Mouse (Mus musculus) myocyte (in vitro differentiated cells): Measurements from ENCODE around the gene Rtbdn. TPM values are rescaled to one million over a fixed set of nuclear protein-coding genes. Genes with fewer than 3 reads are reported as not detected.
A peak's percentile ranks its signal among the peaks of the same experiment; 100 is the strongest.

ENCODE experiments used
- H3K27me3 ChIP-seq: one replicate; pipeline ENCODE4 v1.6.1; 2011; ENCODE audit not compliant: control insufficient read depth, insufficient read depth, insufficient read length
- H3K36me3 ChIP-seq: one replicate; pipeline ENCODE4 v1.6.1; 2011; ENCODE audit not compliant: control insufficient read depth, insufficient read depth
- H3K4me2 ChIP-seq: one replicate; pipeline ENCODE4 v1.6.1; 2011; ENCODE audit warnings: low read depth, control low read depth
- H3K4me3 ChIP-seq: one replicate; pipeline ENCODE4 v1.5.1; 2011; ENCODE audit warnings: mild to moderate bottlenecking, control low read depth, moderate library complexity
- H3K79me2 ChIP-seq: one replicate; pipeline ENCODE4 v1.6.1; 2011; ENCODE audit not compliant: control insufficient read depth, insufficient read depth
- H3ac ChIP-seq: one replicate; pipeline ENCODE4 v1.6.1; 2011; ENCODE audit not compliant: control insufficient read depth, insufficient read length
- CEBPB ChIP-seq: IDR thresholded peaks from 2 replicates; pipeline ENCODE4 v1.6.1; 2011; ENCODE audit warnings: mild to moderate bottlenecking, moderate library complexity; ENCODE audit not compliant: poor library complexity, insufficient read depth, severe bottlenecking
- E2F4 ChIP-seq: IDR thresholded peaks from one replicate; pipeline ENCODE4 v1.6.1; 2011; ENCODE audit warnings: mild to moderate bottlenecking, control low read depth, moderate library complexity; ENCODE audit not compliant: insufficient read depth
- MAX ChIP-seq: IDR thresholded peaks from one replicate; pipeline ENCODE4 v1.6.1; 2011; ENCODE audit warnings: low read depth, mild to moderate bottlenecking, control low read depth
- MYOD1 ChIP-seq, 3 experiments: IDR thresholded peaks; one replicate each; pipeline ENCODE4 v1.6.1; 2011; ENCODE audit warnings: control low read depth in 2 of 3, low read depth in 2 of 3, mild to moderate bottlenecking in 2 of 3, moderate library complexity in 1 of 3; ENCODE audit not compliant: insufficient read length in 2 of 3, control insufficient read depth in 1 of 3
- MYOG ChIP-seq, 3 experiments: IDR thresholded peaks; one replicate each; pipeline ENCODE4 v1.6.1; 2011; ENCODE audit warnings: control low read depth in 2 of 3, low read depth in 2 of 3, mild to moderate bottlenecking in 2 of 3; ENCODE audit not compliant: insufficient read length in 2 of 3, control insufficient read depth in 1 of 3, insufficient read depth in 1 of 3
- POLR2A ChIP-seq: IDR thresholded peaks from one replicate; pipeline ENCODE4 v1.6.1; 2011; ENCODE audit warnings: low read depth, mild to moderate bottlenecking, control low read depth, moderate library complexity; ENCODE audit not compliant: insufficient read length
- POLR2AphosphoS2 ChIP-seq: IDR thresholded peaks from one replicate; pipeline ENCODE4 v1.6.1; 2011; ENCODE audit warnings: low read depth, control low read depth; ENCODE audit not compliant: insufficient read length
- REST ChIP-seq: IDR thresholded peaks from one replicate; pipeline ENCODE4 v1.6.1; 2011; ENCODE audit warnings: mild to moderate bottlenecking, control low read depth, moderate library complexity; ENCODE audit not compliant: insufficient read depth, insufficient read length
- SRF ChIP-seq: IDR thresholded peaks from one replicate; pipeline ENCODE4 v1.6.1; 2011; ENCODE audit warnings: low read depth; ENCODE audit not compliant: control insufficient read depth, insufficient read length
- TCF12 ChIP-seq: IDR thresholded peaks from one replicate; pipeline ENCODE4 v1.6.1; 2011; ENCODE audit warnings: mild to moderate bottlenecking, control low read depth; ENCODE audit not compliant: poor library complexity, insufficient read depth, severe bottlenecking
- TCF3 ChIP-seq: IDR thresholded peaks from one replicate; pipeline ENCODE4 v1.6.1; 2011; ENCODE audit warnings: low read depth, control low read depth; ENCODE audit not compliant: insufficient read length
- USF1 ChIP-seq: IDR thresholded peaks from one replicate; pipeline ENCODE4 v1.6.1; 2011; ENCODE audit warnings: low read depth, mild to moderate bottlenecking, control low read depth, moderate library complexity
- polyA plus RNA-seq: library from polyadenylated mRNA; unstranded; fragments of >200 nt; fragmentation: generic; extraction: Trizol; gene quantifications from one replicate; pipeline ENCODE4 v1.2.1, GENCODE M21; 2012; ENCODE audit warnings: missing spikeins

Gene Rtbdn
- polyA plus RNA-seq, 1 experiment = not detected

- Histone ChIP-seq H3K79me2 (no peaks in the 10 kb centered on the region), H3ac (no peak overlapping the region), H3K36me3 (no peaks in the 10 kb centered on the region), H3K4me2 (peak overlapping the region; percentile 67), H3K4me3 (no peak overlapping the region), H3K27me3 (peaks cover 12% of the 10 kb centered on the region)
- TF ChIP-seq SRF = peak; percentile 79
- no peak for TF ChIP-seq TCF12
Observed at GRCm38 (mm10) chr8:84952612-84953255, 5.9 kb downstream of the Rtbdn start.

DNA sequence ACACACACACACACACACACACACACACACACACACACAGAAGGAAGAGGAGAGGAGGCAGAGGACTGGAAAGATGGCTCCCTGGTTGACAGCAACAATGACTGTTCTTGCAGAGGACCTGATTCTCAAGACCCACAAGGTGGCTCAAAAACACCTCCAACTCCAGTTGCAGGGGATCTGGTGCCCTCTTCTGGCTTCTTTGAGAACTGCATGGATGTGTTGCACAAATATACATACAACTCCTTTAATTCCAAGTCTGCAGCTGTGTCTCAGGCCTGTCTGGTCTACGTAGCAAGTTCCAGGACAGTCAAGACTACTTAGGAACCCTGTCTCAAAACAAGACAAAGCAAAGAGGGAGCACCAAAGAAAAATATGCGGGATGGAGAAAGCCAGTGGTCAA lies 10.0 kb downstream of the Rtbdn start:
- Histone ChIP-seq H3K4me2 (no peak overlapping the region), H3K79me2 (no peaks in the 10 kb centered on the region), H3K4me3 (no peak overlapping the region), H3K36me3 (no peaks in the 10 kb centered on the region), H3K27me3 (no peaks in the 10 kb centered on the region), H3ac (no peak overlapping the region)
- TF ChIP-seq MAX (no peak), REST (no peak), SRF (no peak), TCF12 (no peak), CEBPB (no peak), E2F4 (no peak), MYOG (IDR thresholded peaks at IDR 0.05; ENCODE audit: control insufficient read depth in 1 of 3, insufficient read depth in 1 of 3, insufficient read length in 2 of 3, low read depth in 2 of 3) (no peak), POLR2A (no peak), POLR2AphosphoS2 (no peak), USF1 (no peak), MYOD1 (IDR thresholded peaks at IDR 0.05; ENCODE audit: control insufficient read depth in 1 of 3, insufficient read length in 2 of 3, low read depth in 2 of 3) (no peak), TCF3 (no peak)

- Histone ChIP-seq H3K36me3 (no peaks in the 10 kb centered on the region), H3ac (no peak overlapping the region), H3K4me2 (no peak overlapping the region), H3K4me3 (no peak overlapping the region), H3K27me3 (no peaks in the 10 kb centered on the region), H3K79me2 (no peaks in the 10 kb centered on the region)
- TF ChIP-seq POLR2AphosphoS2 = no peak
- no peak for TF ChIP-seq POLR2A
- TF ChIP-seq MYOG (IDR thresholded peaks at IDR 0.05; ENCODE audit: control insufficient read depth in 1 of 3, insufficient read depth in 1 of 3, insufficient read length in 2 of 3, low read depth in 2 of 3) = no peak
- no peak for TF ChIP-seq REST
- TF ChIP-seq TCF12 = no peak
- TF ChIP-seq E2F4 = no peak
- no peak for TF ChIP-seq CEBPB
- no peak for TF ChIP-seq TCF3
- no peak for TF ChIP-seq MAX
- TF ChIP-seq USF1 = no peak
- no peak for TF ChIP-seq MYOD1 (IDR thresholded peaks at IDR 0.05; ENCODE audit: control insufficient read depth in 1 of 3, insufficient read length in 2 of 3, low read depth in 2 of 3)
- no peak for TF ChIP-seq SRF
Observed at GRCm38 (mm10) chr8:84959811-84960210, 13.0 kb downstream of the Rtbdn start.

- Histone ChIP-seq H3ac (no peak overlapping the region), H3K79me2 (no peaks in the 10 kb centered on the region), H3K36me3 (no peaks in the 10 kb centered on the region), H3K27me3 (no peaks in the 10 kb centered on the region), H3K4me2 (no peak overlapping the region), H3K4me3 (no peak overlapping the region)
- TF ChIP-seq E2F4 (no peak), POLR2AphosphoS2 (no peak), SRF (no peak), POLR2A (no peak), MYOD1 (IDR thresholded peaks at IDR 0.05; ENCODE audit: control insufficient read depth in 1 of 3, insufficient read length in 2 of 3, low read depth in 2 of 3) (no peak), MYOG (IDR thresholded peaks at IDR 0.05; ENCODE audit: control insufficient read depth in 1 of 3, insufficient read depth in 1 of 3, insufficient read length in 2 of 3, low read depth in 2 of 3) (no peak), TCF12 (no peak), CEBPB (no peak), REST (no peak), MAX (no peak), TCF3 (no peak), USF1 (no peak)
Observed at GRCm38 (mm10) chr8:84963952-84964351, 17.2 kb downstream of the Rtbdn start.

DNA sequence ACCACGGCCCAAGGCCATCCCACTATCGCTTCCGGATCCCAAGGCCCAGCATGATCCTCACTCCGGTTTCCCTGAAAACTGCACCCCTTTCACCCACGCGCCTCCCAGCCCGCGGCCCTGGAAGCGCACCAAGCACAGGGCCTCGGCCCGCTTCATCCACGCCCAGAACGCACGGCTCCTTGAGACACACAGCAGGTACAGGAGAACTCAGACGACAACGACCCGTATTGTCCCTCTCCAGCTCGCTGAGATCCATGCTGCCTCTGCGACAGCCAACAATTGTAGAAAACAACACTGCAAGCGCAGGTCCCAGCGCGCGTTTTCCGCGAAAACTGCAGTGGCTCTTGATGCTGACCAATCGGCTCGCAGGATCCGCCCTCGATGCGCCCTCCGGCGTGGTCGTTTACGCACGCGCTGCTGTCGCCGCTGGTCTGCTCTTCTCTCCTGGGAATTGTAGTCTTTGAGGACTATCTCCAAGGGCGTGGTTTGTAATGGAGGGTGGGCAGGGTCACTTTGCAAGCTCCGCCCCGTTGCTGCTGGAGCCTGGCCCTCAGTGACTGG lies 19.0 kb downstream of the Rtbdn start:
- TF ChIP-seq POLR2AphosphoS2 (peak; percentile 86), CEBPB (no peak), E2F4 (peak; percentile 69), MYOD1 (IDR thresholded peaks at IDR 0.05; ENCODE audit: control insufficient read depth in 1 of 3, insufficient read length in 2 of 3, low read depth in 2 of 3) (no peak), TCF12 (no peak), POLR2A (peak; percentile 49), SRF (peak; percentile 20)
- Histone ChIP-seq H3K36me3 (no peaks in the 10 kb centered on the region), H3K79me2 (peaks cover 13% of the 10 kb centered on the region), H3K27me3 (no peaks in the 10 kb centered on the region), H3K4me3 (peak overlapping the region; percentile 37), H3K4me2 (peak overlapping the region; percentile 78), H3ac (peak overlapping the region; percentile 7)
